Comparison of ENCODE assay signal across 24 mouse cellular contexts in genomic region chr7:127012845-127013244, GRCm38 (mm10). TPM values are rescaled to one million over a fixed set of nuclear protein-coding genes. Genes with fewer than 3 reads are reported as not detected.
DNase-seq lines count a peak whose midpoint lies in the region; ATAC-seq and TF ChIP-seq lines count a peak whose summit lies in the region.
"Had no signal": no experiment of that assay in that cellular context is flagged by ENCODE, and none has a peak within 500 bp of the region (broad histone marks: within the 10 kb centered on the region; RNA-seq: fewer than 3 reads in every experiment).

No protein-coding gene starts in this region.

- no peak for ATAC-seq in midbrain, postnatal 0 days (ENCODE audit: low FRiP score)
- no peak for ATAC-seq in megakaryocyte-erythroid progenitor cell, adult 5-6 weeks (replicated peaks; ENCODE audit: low FRiP score, low TSS enrichment, poor library complexity, severe bottlenecking)
- ATAC-seq: activated CD4-positive, CD25-positive, alpha-beta regulatory T cell, adult 4 months; hindbrain, postnatal 0 days had no signal

- H3K9ac ChIP-seq in midbrain, postnatal 0 days (replicated peaks; ENCODE audit: low read length, poor library complexity, severe bottlenecking) = no peak overlapping the region
- H3K9ac ChIP-seq: embryonic facial prominence, embryonic 13.5 days; forebrain, embryonic 12.5 days; limb, embryonic 12.5 days; lung, embryonic 14.5 days had no signal

- no peak overlapping the region for H3K27ac ChIP-seq in heart, embryonic 10.5 days
- no peak overlapping the region for H3K27ac ChIP-seq in midbrain, embryonic 10.5 days (replicated peaks)
- no peak overlapping the region for H3K27ac ChIP-seq in midbrain, postnatal 0 days (ENCODE audit: low read depth, low read length)
- 0 out of 2 replicates have a peak overlapping the region, but pooled peaks have one; percentile 93 for H3K27ac ChIP-seq in macrophage
- H3K27ac ChIP-seq: embryonic facial prominence, embryonic 13.5 days; forebrain, embryonic 12.5 days; hindbrain, postnatal 0 days; kidney, postnatal 0 days; limb, embryonic 12.5 days had no signal

- no peaks in the 10 kb centered on the region for H3K27me3 ChIP-seq in heart, embryonic 10.5 days (ENCODE audit: insufficient read depth, poor library complexity, severe bottlenecking)
- no peaks in the 10 kb centered on the region for H3K27me3 ChIP-seq in midbrain, embryonic 10.5 days (ENCODE audit: low read depth, poor library complexity, severe bottlenecking)
- H3K27me3 ChIP-seq in midbrain, postnatal 0 days (ENCODE audit: insufficient read depth, low read length) = no peaks in the 10 kb centered on the region
- H3K27me3 ChIP-seq: embryonic facial prominence, embryonic 13.5 days; forebrain, embryonic 12.5 days; limb, embryonic 12.5 days; liver, embryonic 13.5 days had no signal

- TF ChIP-seq CTCF in midbrain, postnatal 0 days (IDR thresholded peaks at IDR 0.05) = no peak

- peaks cover 55% of the 10 kb centered on the region for H3K4me1 ChIP-seq in heart, embryonic 10.5 days
- H3K4me1 ChIP-seq in midbrain, embryonic 10.5 days = peaks cover 55% of the 10 kb centered on the region
- peaks cover 10% of the 10 kb centered on the region; the same call in 1 of the 2 replicates for H3K4me1 ChIP-seq in midbrain, postnatal 0 days (ENCODE audit: insufficient read depth, low read length)

- H3K79me2 ChIP-seq in macrophage (ENCODE audit: inconsistent target) = peaks cover 82% of the 10 kb centered on the region

- no peak overlapping the region for H3K4me3 ChIP-seq in heart, embryonic 10.5 days
- 0 out of 2 replicates have a peak overlapping the region, but pooled peaks have one; percentile 3 for H3K4me3 ChIP-seq in midbrain, embryonic 10.5 days
- H3K4me3 ChIP-seq in midbrain, postnatal 0 days (ENCODE audit: low read depth, low read length) = no peak overlapping the region
- H3K4me3 ChIP-seq in macrophage (ENCODE audit: inconsistent target) = 0 out of 2 replicates have a peak overlapping the region, but pooled peaks have one; percentile 88
- H3K4me3 ChIP-seq: embryonic facial prominence, embryonic 13.5 days; erythroblast, embryonic 14.5 days; forebrain, embryonic 12.5 days; limb, embryonic 12.5 days had no signal

- H3K9me3 ChIP-seq in heart, embryonic 10.5 days = no peaks in the 10 kb centered on the region
- no peaks in the 10 kb centered on the region for H3K9me3 ChIP-seq in midbrain, embryonic 10.5 days (replicated peaks)
- H3K9me3 ChIP-seq in midbrain, postnatal 0 days (ENCODE audit: low read length) = no peaks in the 10 kb centered on the region
- H3K9me3 ChIP-seq: embryonic facial prominence, embryonic 13.5 days; forebrain, embryonic 12.5 days; limb, embryonic 12.5 days; liver, embryonic 13.5 days had no signal

- H3K4me2 ChIP-seq in midbrain, postnatal 0 days (ENCODE audit: low read depth, low read length, poor library complexity, severe bottlenecking) = no peak overlapping the region
- H3K4me2 ChIP-seq: embryonic facial prominence, embryonic 13.5 days; forebrain, embryonic 12.5 days; heart, embryonic 11.5 days; limb, embryonic 12.5 days; midbrain, embryonic 11.5 days had no signal

- H3K36me3 ChIP-seq in heart, embryonic 10.5 days = peaks cover 33% of the 10 kb centered on the region
- H3K36me3 ChIP-seq in midbrain, embryonic 10.5 days = peaks cover 47% of the 10 kb centered on the region
- peaks cover 12% of the 10 kb centered on the region; the same call in 1 of the 2 replicates for H3K36me3 ChIP-seq in midbrain, postnatal 0 days (ENCODE audit: insufficient read depth, low read length)
- no peaks in the 10 kb centered on the region for H3K36me3 ChIP-seq in macrophage (ENCODE audit: inconsistent target)

- 93% methylated on average over 10 of the region's 10 CpGs for WGBS in heart, embryonic 10.5 days
- WGBS in midbrain, embryonic 10.5 days = 96% methylated on average over 10 of the region's 10 CpGs
- WGBS in midbrain, postnatal 0 days = 96% methylated on average over 10 of the region's 10 CpGs
- 96% methylated on average over 10 of the region's 10 CpGs for WGBS in macrophage (ENCODE audit: missing documents)

- DNase-seq in heart, adult 11 months = peak; percentile 90
- DNase-seq in heart, embryonic 10.5 days (ENCODE audit: low spot score) = no peak
- no peak for DNase-seq in midbrain, embryonic 10.5 days (ENCODE audit: low spot score)
- no peak for DNase-seq in midbrain, postnatal 0 days (ENCODE audit: low spot score)
- DNase-seq in spleen, postnatal 4 days (ENCODE audit: low spot score in 2 of 2) = no peak
- DNase-seq: adrenal gland, adult 8-10 months; B cell, adult 2 months; cerebellum, postnatal 14 days; kidney, adult 2 months; liver, embryonic 13.5 days; lung, embryonic 14.5 days had no signal

RNA-seq across cellular contexts. Expression of gene Mvp, which starts 1.6 kb away (rescaled TPM):
- polyA plus RNA-seq in heart, embryonic 10.5 days (2016; fragmentation: Nextera tagmentation; extraction: Ambion mirVana) = 8.4 and 9.9 TPM in 2 replicates
- 3.0 and 5.2 TPM in 2 replicates for polyA plus RNA-seq in midbrain, embryonic 10.5 days (2016; fragmentation: Nextera tagmentation; extraction: Ambion mirVana)
- total RNA-seq in midbrain, postnatal 0 days (2014; rRNA removed) = 4.2 and 7.2 TPM in 2 replicates
- 3.9 and 4.4 TPM in 2 replicates for polyA plus RNA-seq in midbrain, postnatal 0 days (2015; fragmentation: Nextera tagmentation; extraction: Ambion mirVana)
- total RNA-seq in macrophage (2018; cell fraction: chromatin; rRNA removed) = 100 to 1,000 TPM in 24 of 26 experiments, 10 to 100 TPM in 2; 88.0 to 236 (median 160) TPM
- 100 to 1,000 TPM; 107 to 189 (median 138) TPM for total RNA-seq in macrophage (2018; cell fraction: cytosol; rRNA removed)
- total RNA-seq in macrophage (2018; cell fraction: nucleus; rRNA removed) = 100 to 1,000 TPM in 25 of 26 experiments, 10 to 100 TPM in 1; 88.8 to 249 (median 167) TPM
- 88.1 to 116 TPM (median 99.9 TPM) in 3 replicates for polyA plus RNA-seq in macrophage (2018)
- total RNA-seq in megakaryocyte-erythroid progenitor cell, adult 5-6 weeks (2014; fragmentation: Nextera tagmentation) = 5.6 and 7.9 TPM in 2 replicates
- 13.5 and 19.7 TPM in 2 replicates for total RNA-seq in megakaryocyte-erythroid progenitor cell, adult 5-6 weeks (2017)

RNA-seq across cellular contexts. Expression of gene Pagr1b, which starts 3.4 kb away (rescaled TPM):
- 0.41 TPM in 1 of 2 replicates, not detected in the other for polyA plus RNA-seq in heart, embryonic 10.5 days (2016; fragmentation: Nextera tagmentation; extraction: Ambion mirVana)
- polyA plus RNA-seq in midbrain, embryonic 10.5 days (2016; fragmentation: Nextera tagmentation; extraction: Ambion mirVana) = 0.19 and 0.25 TPM in 2 replicates
- total RNA-seq in midbrain, postnatal 0 days (2014; rRNA removed) = 2.4 TPM in 1 of 2 replicates, not detected in the other
- polyA plus RNA-seq in midbrain, postnatal 0 days (2015; fragmentation: Nextera tagmentation; extraction: Ambion mirVana) = 0.66 TPM in 1 of 2 replicates, not detected in the other
- total RNA-seq in macrophage (2018; cell fraction: chromatin; rRNA removed) = 1 to 10 TPM in 20 of 26 experiments, not detected in 6; 1.9 to 9.3 (median 4.3) TPM
- 1 to 10 TPM in 13 of 26 experiments, under 1 TPM in 7, not detected in 6; 0.32 to 3.0 (median 1.8) TPM for total RNA-seq in macrophage (2018; cell fraction: cytosol; rRNA removed)
- 10 to 100 TPM in 2 of 26 experiments, 1 to 10 TPM in 14, not detected in 10; 1.2 to 14.7 (median 3.1) TPM for total RNA-seq in macrophage (2018; cell fraction: nucleus; rRNA removed)
- polyA plus RNA-seq in macrophage (2018) = 1.4 to 5.2 TPM in 2 of 3 replicates, not detected in the other
- 0.66 TPM in 1 of 2 replicates, not detected in the other for total RNA-seq in megakaryocyte-erythroid progenitor cell, adult 5-6 weeks (2014; fragmentation: Nextera tagmentation)
- 4.5 and 8.7 TPM in 2 replicates for total RNA-seq in megakaryocyte-erythroid progenitor cell, adult 5-6 weeks (2017)
- total RNA-seq: hematopoietic stem cell, adult 5-6 weeks had no signal
- polyA plus RNA-seq: activated CD4-positive, CD25-positive, alpha-beta regulatory T cell, adult 4 months; embryonic facial prominence, embryonic 13.5 days; erythroblast, embryonic 14.5 days; heart, embryonic 11.5 days; heart, postnatal 0 days; lung, embryonic 14.5 days; midbrain, embryonic 11.5 days had no signal

RNA-seq across cellular contexts. Expression of gene Pagr1a, which starts 4.3 kb away (rescaled TPM):
- 64.1 and 99.6 TPM in 2 replicates for polyA plus RNA-seq in heart, embryonic 10.5 days (2016; fragmentation: Nextera tagmentation; extraction: Ambion mirVana)
- polyA plus RNA-seq in midbrain, embryonic 10.5 days (2016; fragmentation: Nextera tagmentation; extraction: Ambion mirVana) = 103 and 104 TPM in 2 replicates
- total RNA-seq in midbrain, postnatal 0 days (2014; rRNA removed) = 5.3 TPM in 1 of 2 replicates, not detected in the other
- polyA plus RNA-seq in midbrain, postnatal 0 days (2015; fragmentation: Nextera tagmentation; extraction: Ambion mirVana) = 33.1 and 41.1 TPM in 2 replicates
- 10 to 100 TPM in 4 of 26 experiments, 1 to 10 TPM in 5, not detected in 17; 2.7 to 16.1 (median 9.6) TPM for total RNA-seq in macrophage (2018; cell fraction: chromatin; rRNA removed)
- 10 to 100 TPM in 20 of 26 experiments, 1 to 10 TPM in 6; 4.4 to 37.7 (median 16.9) TPM for total RNA-seq in macrophage (2018; cell fraction: cytosol; rRNA removed)
- total RNA-seq in macrophage (2018; cell fraction: nucleus; rRNA removed) = 10 to 100 TPM in 6 of 26 experiments, 1 to 10 TPM in 7, not detected in 13; 1.5 to 20.5 (median 7.7) TPM
- polyA plus RNA-seq in macrophage (2018) = 1.1 to 15.9 TPM (median 13.4 TPM) in 3 replicates
- 62.5 and 66.9 TPM in 2 replicates for total RNA-seq in megakaryocyte-erythroid progenitor cell, adult 5-6 weeks (2014; fragmentation: Nextera tagmentation)
- 24.5 TPM in 1 of 2 replicates, not detected in the other for total RNA-seq in megakaryocyte-erythroid progenitor cell, adult 5-6 weeks (2017)

RNA-seq across cellular contexts. Expression of gene Gm42742, which starts 8.1 kb away (rescaled TPM):
- polyA plus RNA-seq in heart, embryonic 10.5 days (2016; fragmentation: Nextera tagmentation; extraction: Ambion mirVana) = 20.6 and 46.6 TPM in 2 replicates
- 46.2 and 55.1 TPM in 2 replicates for polyA plus RNA-seq in midbrain, embryonic 10.5 days (2016; fragmentation: Nextera tagmentation; extraction: Ambion mirVana)
- total RNA-seq in midbrain, postnatal 0 days (2014; rRNA removed) = 52.3 and 55.5 TPM in 2 replicates
- polyA plus RNA-seq in midbrain, postnatal 0 days (2015; fragmentation: Nextera tagmentation; extraction: Ambion mirVana) = 45.3 and 55.5 TPM in 2 replicates
- 10 to 100 TPM in 15 of 26 experiments, 1 to 10 TPM in 9, under 1 TPM in 1, not detected in 1; 0.36 to 36.4 (median 12.7) TPM for total RNA-seq in macrophage (2018; cell fraction: chromatin; rRNA removed)
- total RNA-seq in macrophage (2018; cell fraction: cytosol; rRNA removed) = 10 to 100 TPM in 22 of 26 experiments, 1 to 10 TPM in 4; 1.8 to 40.9 (median 20.4) TPM
- 10 to 100 TPM in 21 of 26 experiments, 1 to 10 TPM in 5; 7.5 to 42.8 (median 18.3) TPM for total RNA-seq in macrophage (2018; cell fraction: nucleus; rRNA removed)
- polyA plus RNA-seq in macrophage (2018) = 15.3 to 31.9 TPM (median 18.2 TPM) in 3 replicates
- 0.47 and 3.3 TPM in 2 replicates for total RNA-seq in megakaryocyte-erythroid progenitor cell, adult 5-6 weeks (2014; fragmentation: Nextera tagmentation)
- 22.6 TPM in 1 of 2 replicates, not detected in the other for total RNA-seq in megakaryocyte-erythroid progenitor cell, adult 5-6 weeks (2017)

RNA-seq across cellular contexts. Expression of gene Prrt2, which starts 8.2 kb away (rescaled TPM):
- 2.4 and 3.2 TPM in 2 replicates for polyA plus RNA-seq in heart, embryonic 10.5 days (2016; fragmentation: Nextera tagmentation; extraction: Ambion mirVana)
- polyA plus RNA-seq in midbrain, embryonic 10.5 days (2016; fragmentation: Nextera tagmentation; extraction: Ambion mirVana) = 2.9 and 4.4 TPM in 2 replicates
- 102 and 155 TPM in 2 replicates for total RNA-seq in midbrain, postnatal 0 days (2014; rRNA removed)
- 109 and 124 TPM in 2 replicates for polyA plus RNA-seq in midbrain, postnatal 0 days (2015; fragmentation: Nextera tagmentation; extraction: Ambion mirVana)
- total RNA-seq in macrophage (2018; cell fraction: chromatin; rRNA removed) = 1 to 10 TPM in 3 of 26 experiments, under 1 TPM in 10, not detected in 13; 0.21 to 3.0 (median 0.60) TPM
- total RNA-seq in macrophage (2018; cell fraction: cytosol; rRNA removed) = not detected
- 1 to 10 TPM in 2 of 26 experiments, under 1 TPM in 9, not detected in 15; 0.30 to 1.6 (median 0.85) TPM for total RNA-seq in macrophage (2018; cell fraction: nucleus; rRNA removed)
- polyA plus RNA-seq in macrophage (2018) = not detected in 3 replicates
- total RNA-seq in megakaryocyte-erythroid progenitor cell, adult 5-6 weeks (2014; fragmentation: Nextera tagmentation) = 0.74 and 2.0 TPM in 2 replicates
- total RNA-seq in megakaryocyte-erythroid progenitor cell, adult 5-6 weeks (2017) = 0.80 and 2.3 TPM in 2 replicates

Comparison
In these comparisons a context has a peak if more than half of its experiments do, and no peak if none do; other contexts are left out.
1. H3K4me3 ChIP-seq: peak in midbrain, embryonic 10.5 days (single experiment) and macrophage (single experiment); none in heart, embryonic 10.5 days (single experiment) and midbrain, postnatal 0 days (single experiment).